Mouse (Mus musculus): Measurements from ENCODE around the gene Akap10.
A peak's percentile ranks its signal among the peaks of the same experiment; 100 is the strongest.
"Not testable (repeated sequence)": the region's sequence is repeated elsewhere in the genome, so short reads cannot be mapped to it uniquely, and the experiment has no call there.

Gene Akap10

GRCm38 (mm10) chr11:61930098-61930517, at the start of gene Akap10:
TSS of gene Akap10 (minus strand) at chr11:61930252.
- peak; percentile 91 for DNase-seq (ENCODE audit: low read depth, low spot score)

- no peak for DNase-seq (ENCODE audit: low read depth, low spot score)
Observed at GRCm38 (mm10) chr11:61975783-61976182, 45.7 kb upstream of the Akap10 start.

GRCm38 (mm10) chr11:61974106-61974707, 44.2 kb upstream of the Akap10 start:
- no peak for DNase-seq (ENCODE audit: low read depth, low spot score)

- no peak for DNase-seq (ENCODE audit: low read depth, low spot score)
Observed at GRCm38 (mm10) chr11:61971441-61972221, 41.6 kb upstream of the Akap10 start.

- no peak for DNase-seq (ENCODE audit: low read depth, low spot score)
Observed at GRCm38 (mm10) chr11:61970901-61971300, 40.8 kb upstream of the Akap10 start.

GRCm38 (mm10) chr11:61968875-61969274, 38.8 kb upstream of the Akap10 start:
- no peak for DNase-seq (ENCODE audit: low read depth, low spot score)

GRCm38 (mm10) chr11:61967034-61967433, 37.0 kb upstream of the Akap10 start:
- DNase-seq (ENCODE audit: low read depth, low spot score): no peak

GRCm38 (mm10) chr11:61964611-61965010, 34.6 kb upstream of the Akap10 start:
- DNase-seq (ENCODE audit: low read depth, low spot score): no peak

- no peak for DNase-seq (ENCODE audit: low read depth, low spot score)
Observed at GRCm38 (mm10) chr11:61963193-61963592, 33.1 kb upstream of the Akap10 start.

- DNase-seq (ENCODE audit: low read depth, low spot score): no peak
Observed at GRCm38 (mm10) chr11:61962684-61963083, 32.6 kb upstream of the Akap10 start.

- DNase-seq (ENCODE audit: low read depth, low spot score): no peak
Observed at GRCm38 (mm10) chr11:61960096-61960495, 30.0 kb upstream of the Akap10 start.

GRCm38 (mm10) chr11:61958706-61959105, 28.7 kb upstream of the Akap10 start:
- not testable (repeated sequence) for DNase-seq (ENCODE audit: low read depth, low spot score)

GRCm38 (mm10) chr11:61957296-61957813, 27.3 kb upstream of the Akap10 start:
- peak; percentile 58 for DNase-seq (ENCODE audit: low read depth, low spot score)

- peak; percentile 88 for DNase-seq (ENCODE audit: low read depth, low spot score)
Observed at GRCm38 (mm10) chr11:61956572-61957295, 26.7 kb upstream of the Akap10 start, which contains the start of gene Specc1. TSS of gene Specc1 (plus strand) at chr11:61956763.

- DNase-seq (ENCODE audit: low read depth, low spot score): no peak
Observed at GRCm38 (mm10) chr11:61955951-61956350, 25.9 kb upstream of the Akap10 start.

- DNase-seq (ENCODE audit: low read depth, low spot score): peak; percentile 12
Observed at GRCm38 (mm10) chr11:61955136-61955535, 25.1 kb upstream of the Akap10 start.

- peak; percentile 84 for DNase-seq (ENCODE audit: low read depth, low spot score)
Observed at GRCm38 (mm10) chr11:61950632-61951031, 20.6 kb upstream of the Akap10 start.

GRCm38 (mm10) chr11:61949315-61949714, 19.3 kb upstream of the Akap10 start:
- peak; percentile 73 for DNase-seq (ENCODE audit: low read depth, low spot score)

- DNase-seq (ENCODE audit: low read depth, low spot score): no peak
Observed at GRCm38 (mm10) chr11:61946608-61947007, 16.6 kb upstream of the Akap10 start.

GRCm38 (mm10) chr11:61944417-61944816, 14.4 kb upstream of the Akap10 start:
- no peak for DNase-seq (ENCODE audit: low read depth, low spot score)

GRCm38 (mm10) chr11:61942903-61943302, 12.9 kb upstream of the Akap10 start:
- no peak for DNase-seq (ENCODE audit: low read depth, low spot score)

- no peak for DNase-seq (ENCODE audit: low read depth, low spot score)
Observed at GRCm38 (mm10) chr11:61937761-61938160, 7.7 kb upstream of the Akap10 start.
